Mouse (Mus musculus) stomach, postnatal 0 days (tissue): ENCODE measurements at regions not wholly inside any gene's neighbourhood (a gene's known extent, or its start where the extent isn't known, plus 50 kb on each side); places are given as distances from the start of the nearest gene placed in this dataset.

Experiments used
- CTCF ChIP-seq: IDR thresholded peaks from 2 replicates; pipeline ENCODE4 v1.5.1; 2016; ENCODE audit warnings: antibody characterized with exemption, low read depth, mild to moderate bottlenecking, moderate library complexity
- EP300 ChIP-seq: optimal IDR thresholded peaks from 2 replicates; pipeline ENCODE3; 2016; ENCODE audit warnings: antibody characterized with exemption

- no peak for TF ChIP-seq CTCF
- TF ChIP-seq EP300 = no peak
Observed at GRCm38 (mm10) chr17:9751348-9752170, 82.0 kb upstream of the Pabpc6 start.
